Mouse (Mus musculus) thymus, postnatal 25 days (tissue): ENCODE results near the gene Psmg4.
A peak's percentile ranks its signal among the peaks of the same experiment; 100 is the strongest.

Experiments
- DNase-seq: peaks from one replicate; pipeline ENCODE4 v3.0.0; 2022

The Psmg4 gene

DNA sequence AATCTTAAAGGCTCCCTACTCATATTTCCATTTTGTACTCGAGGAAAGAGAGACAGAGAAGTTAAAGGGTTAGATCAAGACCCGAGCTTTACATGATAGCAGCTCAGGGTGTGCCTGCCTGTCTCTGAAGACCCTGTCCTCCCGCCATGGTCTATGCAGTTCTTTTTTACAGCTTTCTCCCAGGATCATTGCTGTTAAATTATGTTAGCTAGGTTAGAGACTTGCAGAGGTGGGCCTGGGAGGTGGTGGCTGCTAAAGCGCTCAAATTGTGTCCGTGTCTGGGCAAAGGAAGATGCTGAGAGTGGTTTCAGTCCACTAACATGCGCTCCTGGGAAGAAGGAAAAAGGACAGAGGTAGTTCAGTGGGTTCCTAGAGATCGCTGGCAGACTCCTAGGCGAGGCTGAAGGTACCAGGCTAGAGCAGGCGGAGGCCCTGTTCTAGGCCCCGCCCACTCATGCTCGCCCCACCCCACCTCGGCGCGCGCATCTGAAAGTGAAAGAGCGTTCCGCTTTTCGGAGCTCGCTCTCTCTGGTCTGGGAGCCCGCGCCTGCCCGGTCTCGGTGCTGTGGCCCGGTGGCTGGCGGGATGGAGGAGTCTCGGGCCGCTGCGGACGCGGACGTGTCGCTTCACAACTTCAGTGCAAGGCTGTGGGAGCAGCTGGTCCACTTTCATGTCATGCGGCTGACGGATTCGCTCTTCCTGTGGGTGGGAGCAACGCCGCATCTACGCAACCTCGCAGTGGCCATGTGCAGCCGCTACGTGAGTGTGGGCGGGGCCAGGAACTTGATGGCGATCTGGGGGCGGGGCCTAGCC is at the start of gene Psmg4:
Psmg4 (plus strand) TSS at position 474 of the 813 bp plus-strand sequence.
- peak; percentile 96 for DNase-seq

DNA sequence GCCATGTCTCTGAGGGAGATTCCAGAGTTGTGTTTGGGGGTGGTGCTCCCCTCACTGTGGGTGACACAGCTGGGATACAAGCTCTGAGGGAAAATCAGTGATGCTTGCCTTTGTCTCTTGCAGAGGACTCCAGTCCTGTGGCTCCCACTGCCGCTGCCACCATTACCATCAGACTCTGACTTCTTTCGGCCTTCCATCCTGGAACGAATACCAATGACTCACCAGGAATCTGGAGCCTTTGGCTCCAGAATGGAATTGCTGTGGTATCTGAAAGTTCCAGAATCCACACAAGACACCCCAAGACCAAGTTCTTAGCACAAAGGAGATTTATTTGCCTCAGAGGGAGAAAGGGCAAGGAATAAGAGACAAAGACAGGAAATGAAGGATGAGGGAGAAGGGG is 49.7 kb upstream of the Psmg4 start:
- DNase-seq = no peak

DNA sequence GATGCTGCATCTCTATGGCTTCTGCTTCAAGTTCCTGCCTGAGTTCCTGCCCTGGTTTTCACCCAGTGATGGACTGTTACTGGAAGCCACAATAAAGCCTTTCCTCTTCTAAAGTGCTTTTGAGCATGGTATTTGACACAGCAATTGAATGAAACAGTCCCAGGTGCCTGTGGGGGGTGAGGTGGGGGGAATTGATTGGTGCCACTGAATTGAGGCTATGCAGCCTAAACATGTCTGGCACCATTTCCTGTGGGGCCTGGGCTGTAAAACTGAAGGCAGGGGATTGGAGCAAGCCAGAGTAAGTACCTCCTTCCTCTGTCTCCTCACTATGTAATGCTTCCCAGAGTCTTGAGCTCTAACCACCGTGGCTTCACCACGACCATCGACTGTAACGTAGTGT is 48.1 kb upstream of the Psmg4 start:
- peak; percentile 51 for DNase-seq

DNA sequence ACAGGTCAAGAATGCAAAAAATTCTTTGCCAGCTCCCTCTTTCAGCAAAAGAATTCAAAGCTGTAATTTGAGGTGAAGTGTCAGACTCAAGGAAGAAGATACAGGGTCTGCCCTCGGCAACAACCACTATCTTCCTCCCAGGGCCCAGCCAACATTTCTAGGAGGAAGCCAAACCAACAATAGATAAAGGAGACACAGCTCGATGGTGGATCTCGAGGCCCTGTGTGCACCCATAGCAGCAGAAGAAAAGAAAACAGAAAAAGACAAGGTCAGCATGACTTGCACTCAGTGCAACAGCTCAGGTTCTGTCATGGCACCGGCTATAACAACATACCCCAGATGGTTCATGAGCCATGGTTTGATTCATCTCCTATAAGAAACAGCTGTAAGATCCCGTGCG is 46.3 kb upstream of the Psmg4 start:
- DNase-seq = no peak

DNA sequence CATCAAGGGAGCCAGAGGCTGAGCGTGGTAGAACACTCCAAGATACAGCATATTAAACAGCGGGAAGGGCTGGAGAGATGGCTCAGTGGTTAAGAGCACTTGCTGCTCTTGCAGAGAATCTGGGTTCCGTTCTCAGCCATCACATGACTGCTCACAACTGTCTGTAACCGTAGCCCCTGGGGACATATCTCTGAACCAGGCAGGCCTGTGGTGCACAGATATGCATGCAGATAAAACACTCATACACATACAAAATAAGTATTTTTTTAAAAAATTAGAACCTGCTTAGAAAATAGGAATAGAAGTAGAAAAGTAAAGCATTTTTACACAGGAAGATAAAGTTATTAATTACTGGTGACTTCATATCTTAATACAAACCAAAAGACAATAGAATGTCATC is 43.9 kb upstream of the Psmg4 start:
- no peak for DNase-seq

DNA sequence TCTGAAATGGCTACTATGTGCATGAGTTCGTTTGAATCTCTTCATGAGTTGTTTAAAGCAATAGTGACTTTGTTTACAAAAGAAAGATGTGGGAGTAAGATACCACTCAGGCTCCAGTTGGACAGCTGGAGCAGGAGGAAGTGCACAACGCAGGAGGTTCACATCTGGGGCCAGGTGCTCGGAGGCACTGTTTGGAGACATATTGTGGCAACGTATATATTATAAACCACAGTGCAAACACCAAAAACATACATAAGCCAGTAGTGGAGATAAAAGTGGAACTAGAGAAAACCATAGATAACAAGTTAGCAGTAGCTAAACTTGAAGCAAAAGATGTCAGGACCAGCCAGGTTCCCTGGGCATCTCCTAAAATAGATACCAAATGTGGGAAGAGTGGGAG is 43.4 kb upstream of the Psmg4 start:
- peak; percentile 50 for DNase-seq

DNA sequence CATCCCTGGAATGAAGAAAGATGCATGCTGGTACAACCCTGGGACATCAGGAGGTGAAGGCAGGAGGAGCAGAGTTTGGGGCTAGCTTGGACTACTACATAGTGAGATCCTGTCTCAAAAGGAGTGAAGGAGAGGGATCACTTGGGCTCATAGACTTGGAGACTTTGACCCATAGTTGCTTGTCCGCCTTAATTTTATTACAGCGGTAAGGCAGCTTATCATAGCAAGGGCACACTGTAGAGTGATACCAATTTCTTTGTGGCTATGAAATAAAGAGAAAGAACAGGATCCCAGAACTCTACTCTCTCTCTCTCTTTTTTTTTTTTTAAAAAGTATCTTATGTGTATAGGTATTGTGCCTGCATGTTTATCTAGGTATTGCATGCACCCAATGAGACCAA is 42.2 kb upstream of the Psmg4 start:
- DNase-seq = no peak

DNA sequence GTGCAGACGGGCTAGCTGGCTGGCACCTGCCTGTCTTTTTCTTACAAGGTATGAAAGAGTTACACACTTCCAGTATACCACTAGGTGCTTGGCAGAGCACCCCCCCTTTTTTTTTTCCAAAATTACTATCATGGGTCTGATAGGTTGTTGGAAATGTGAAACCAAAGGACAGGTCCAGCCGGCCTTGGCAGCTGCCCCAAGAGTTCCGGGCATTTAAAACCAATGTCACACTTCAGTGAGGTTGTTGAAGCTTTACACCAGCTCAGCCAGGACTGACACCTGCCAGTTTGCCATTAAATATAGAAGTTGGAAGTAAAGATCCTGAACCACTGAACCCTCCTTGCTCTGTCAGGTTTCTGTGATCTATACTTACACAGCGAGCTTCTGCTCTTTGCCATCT is 37.1 kb upstream of the Psmg4 start:
- no peak for DNase-seq

DNA sequence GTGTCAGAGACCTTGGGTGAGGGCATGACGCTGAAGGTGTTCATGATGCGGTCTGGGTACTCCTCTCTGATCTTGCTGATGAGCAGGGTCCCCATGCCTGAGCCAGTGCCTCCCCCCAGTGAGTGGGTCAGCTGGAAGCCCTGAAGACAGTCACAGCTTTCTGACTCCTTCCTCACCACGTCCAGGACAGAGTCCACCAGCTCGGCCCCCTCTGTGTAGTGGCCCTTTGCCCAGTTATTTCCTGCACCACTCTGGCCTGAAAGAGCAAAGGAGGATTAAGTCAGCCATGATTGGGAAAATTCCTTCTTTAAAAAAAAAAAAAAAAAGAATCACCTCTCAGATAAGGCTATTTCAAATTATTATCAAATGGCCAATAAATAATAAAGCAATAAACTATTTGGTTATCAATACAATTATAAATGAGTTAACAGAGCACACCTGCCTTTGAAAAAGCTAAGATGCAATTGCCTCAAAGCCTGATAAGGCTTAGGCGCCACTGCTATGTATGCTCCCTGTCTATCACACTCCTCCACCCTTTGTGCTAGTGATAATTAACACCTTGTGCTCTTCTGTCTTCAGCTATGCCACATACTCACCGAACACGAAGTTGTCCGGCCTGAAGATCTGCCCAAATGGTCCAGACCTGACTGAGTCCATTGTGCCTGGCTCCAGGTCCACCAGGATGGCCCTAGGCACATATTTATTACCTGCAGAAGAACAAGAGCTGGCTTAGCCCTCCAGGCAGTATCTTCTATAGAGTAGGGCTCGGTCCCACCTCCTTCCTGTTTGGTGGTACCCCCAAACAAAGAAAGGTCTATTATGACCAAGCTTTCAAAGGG is 34.3 kb upstream of the Psmg4 start:
- no peak for DNase-seq

DNA sequence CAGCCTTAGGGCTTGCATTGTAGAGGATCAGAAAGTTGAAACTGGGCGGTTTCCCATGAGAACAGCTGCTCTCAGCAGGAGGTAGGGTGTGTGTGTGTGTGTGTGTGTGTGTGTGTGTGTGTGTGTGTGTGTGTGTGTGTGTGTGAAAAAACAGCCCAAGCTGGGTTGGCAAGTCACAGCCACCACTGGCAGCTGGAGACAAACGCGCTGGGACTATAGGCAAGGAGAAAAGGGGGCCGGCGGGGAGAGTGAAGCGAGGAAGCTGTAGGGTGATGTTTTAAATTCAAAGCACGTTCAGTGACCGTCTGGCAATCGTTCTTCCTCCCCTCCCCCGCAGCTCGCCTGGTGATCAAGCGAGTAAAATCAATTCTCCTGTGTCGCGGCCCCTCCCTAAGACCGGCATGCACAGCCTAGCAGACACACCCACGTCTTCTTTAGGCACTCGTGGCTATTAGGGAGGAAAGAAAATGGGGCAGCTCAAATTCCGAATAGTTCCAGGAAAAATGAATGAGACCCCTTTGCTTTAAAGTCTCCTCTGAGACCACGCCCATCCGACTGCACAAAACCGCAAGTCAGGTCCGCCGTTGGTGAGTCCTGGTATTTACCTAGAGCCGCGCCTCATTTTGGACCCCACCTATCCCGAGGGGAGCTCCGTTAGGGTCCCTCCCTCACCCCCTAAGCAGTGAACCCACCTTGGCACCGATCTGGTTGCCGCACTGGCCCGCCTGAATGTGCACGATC is 33.1 kb upstream of the Psmg4 start:
- peak; percentile 43 for DNase-seq

DNA sequence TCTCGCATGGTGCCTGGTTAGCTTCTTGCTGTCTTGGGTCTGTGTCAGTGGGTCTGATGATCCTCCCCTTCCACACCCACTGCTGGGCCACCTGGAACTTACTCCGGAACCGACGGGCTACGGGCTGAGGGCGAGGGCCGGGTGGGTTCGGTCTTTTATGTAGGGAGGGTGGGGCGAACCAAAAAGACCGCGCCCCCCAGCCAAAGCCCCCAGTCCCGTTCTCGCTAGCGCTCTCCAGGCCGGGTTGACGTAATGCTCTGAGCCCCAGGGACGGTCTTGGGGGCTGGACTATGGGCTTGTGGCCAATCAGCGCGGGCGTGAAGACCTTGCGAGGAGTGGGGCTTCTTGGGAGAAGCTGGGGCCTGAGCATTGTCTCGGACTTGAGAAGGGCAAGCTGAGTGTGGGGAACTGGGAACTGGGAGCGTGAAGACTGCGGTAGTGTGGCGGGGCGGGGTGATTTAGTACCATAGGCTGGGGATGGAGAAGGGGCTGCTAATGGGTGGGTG is 32.5 kb upstream of the Psmg4 start, which contains the start of gene Tubb2b:
Tubb2b (minus strand) TSS at position 241 of the 506 bp plus-strand sequence.
- peak; percentile 70 for DNase-seq

DNA sequence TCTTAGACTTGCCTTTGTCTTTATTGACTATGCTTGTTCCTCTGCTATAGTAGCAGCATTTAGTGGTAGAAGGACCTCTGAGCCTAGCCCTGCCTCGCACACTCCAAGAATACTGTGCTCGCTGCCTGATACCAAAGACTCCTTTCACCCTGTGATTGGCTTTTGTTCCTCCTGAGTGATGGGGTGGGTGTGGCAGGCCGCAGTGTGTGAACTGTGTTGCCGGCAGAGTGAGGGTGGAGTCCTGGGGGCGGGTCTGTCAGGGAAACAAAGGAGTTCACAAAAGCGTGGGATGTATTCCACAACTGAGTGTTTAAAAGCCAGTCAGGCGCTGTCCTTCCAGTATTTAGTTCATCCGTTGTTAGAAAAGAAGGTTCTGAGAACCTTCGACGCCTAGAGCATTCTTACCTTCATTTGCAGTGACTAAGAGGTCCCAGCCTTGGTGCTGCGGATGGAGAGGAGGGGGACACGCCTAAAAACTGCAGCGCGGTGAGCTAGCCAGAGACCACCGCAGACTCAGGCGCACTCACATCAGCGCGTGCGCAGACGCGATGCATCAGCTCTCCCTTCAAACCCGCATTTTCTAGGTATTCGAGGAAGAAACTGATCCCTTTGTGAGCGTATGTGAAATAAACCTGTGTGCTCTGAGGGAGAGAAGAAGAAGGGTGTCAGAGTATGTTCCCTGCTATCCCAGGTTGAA is 31.6 kb upstream of the Psmg4 start:
- DNase-seq = peak; percentile 71

DNA sequence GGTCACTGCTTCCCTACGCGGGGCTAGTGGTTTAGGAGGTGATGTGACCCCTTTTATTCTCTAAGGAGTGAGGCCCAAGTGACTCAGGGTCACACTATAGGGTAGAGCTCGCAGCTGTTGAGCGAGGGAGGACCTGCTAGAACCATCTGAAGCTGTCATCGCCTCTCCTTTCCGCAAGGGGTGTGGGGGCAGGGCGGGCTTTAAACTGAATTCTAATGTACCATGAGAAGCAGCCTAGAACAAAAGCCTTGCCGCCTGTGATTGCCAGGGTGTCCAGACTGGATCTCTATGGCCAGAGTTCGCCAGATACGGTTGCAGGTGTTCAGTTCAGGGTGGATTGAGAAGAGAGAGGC is 31.1 kb upstream of the Psmg4 start:
- DNase-seq = peak; percentile 76

DNA sequence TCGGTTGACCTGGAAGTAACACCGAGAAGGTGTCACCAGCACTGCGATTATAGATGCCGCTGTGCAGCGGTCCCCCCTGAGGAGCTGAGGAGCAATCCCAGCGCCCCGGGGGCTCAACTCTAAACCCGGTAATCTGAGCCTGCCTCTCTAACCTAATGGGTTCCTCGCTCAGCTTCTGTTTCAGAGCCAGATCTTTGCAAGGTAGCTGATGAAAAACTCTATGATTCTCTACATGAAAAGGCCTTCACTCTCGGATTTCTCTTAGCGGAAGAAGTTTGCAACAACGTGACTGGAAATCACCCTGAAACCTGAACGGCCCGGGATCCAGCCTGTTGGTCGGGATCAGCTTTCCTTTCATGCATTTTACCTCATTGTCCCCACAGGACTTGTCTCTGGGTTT is 30.5 kb upstream of the Psmg4 start:
- no peak for DNase-seq

DNA sequence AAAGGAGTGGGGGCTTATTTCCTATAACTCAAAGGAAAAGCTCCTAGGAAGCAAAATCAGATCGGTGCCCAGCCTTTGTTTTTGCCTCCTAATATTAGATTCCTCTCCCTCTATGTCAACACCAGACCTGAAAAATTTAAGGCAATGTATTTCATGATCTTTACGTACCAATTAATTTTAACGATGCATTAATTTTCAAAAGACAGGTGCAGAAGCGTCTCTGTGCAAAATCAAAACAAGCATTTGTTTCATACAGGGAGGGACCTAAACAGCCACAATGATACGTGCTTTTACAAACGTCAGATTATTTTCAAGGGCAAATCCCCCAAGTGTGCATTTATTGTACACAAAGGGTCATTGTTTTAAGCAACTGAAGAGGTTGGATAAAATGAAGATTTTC is 29.9 kb upstream of the Psmg4 start:
- no peak for DNase-seq

DNA sequence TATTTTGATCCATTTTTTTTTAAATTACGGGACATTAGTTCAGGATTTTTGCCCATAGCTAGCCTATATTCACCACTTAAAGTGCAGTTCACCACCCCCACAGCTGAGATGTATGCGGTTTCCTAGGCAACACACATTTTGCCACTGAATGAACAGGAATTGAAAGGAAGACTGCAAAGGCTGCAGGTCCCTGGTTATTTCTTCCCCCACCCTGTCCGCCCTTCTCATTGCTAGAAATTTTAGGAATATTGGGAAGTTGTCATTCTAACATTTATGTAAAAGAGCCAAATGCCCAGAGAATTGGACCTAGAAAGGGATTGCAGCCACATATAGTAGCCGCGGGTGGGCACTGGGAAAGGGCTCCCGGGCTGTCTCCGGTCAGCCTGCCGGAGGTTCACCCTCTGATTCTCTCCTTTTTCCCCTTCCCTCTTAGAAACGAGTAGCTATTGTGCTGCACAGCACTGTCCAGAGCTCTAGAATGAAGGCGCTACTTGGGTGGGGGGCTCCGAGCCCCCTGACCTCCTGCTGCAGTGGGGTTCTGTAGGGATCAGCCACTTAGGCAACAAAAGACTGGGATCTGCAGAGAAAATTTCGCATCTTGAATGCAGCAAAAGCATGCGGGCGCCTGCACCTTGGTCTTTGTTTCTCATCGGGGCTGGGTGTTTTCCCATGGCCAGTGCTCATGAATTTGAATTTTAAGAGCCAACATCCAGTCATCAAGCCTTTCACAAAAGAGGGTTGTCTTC is 29.3 kb upstream of the Psmg4 start:
- DNase-seq = no peak

DNA sequence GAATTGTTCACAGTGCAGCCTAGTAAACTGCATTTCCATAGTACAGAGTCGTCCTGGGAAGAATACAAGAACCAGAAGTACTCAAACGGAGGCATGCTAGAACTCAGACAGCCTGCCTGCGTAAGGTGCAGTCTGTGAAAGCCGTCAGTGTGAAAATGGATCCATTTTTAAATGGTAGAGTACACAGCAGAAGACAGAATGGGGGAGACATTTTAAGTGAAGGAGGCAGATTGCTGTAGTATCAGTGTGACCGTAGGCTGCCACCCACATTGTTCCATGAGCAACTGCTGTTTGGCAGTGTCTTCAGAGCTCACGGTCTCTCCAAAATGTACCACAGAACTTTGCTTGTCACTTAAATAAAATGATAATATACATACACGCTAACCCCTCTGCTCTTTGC is 28.5 kb upstream of the Psmg4 start:
- no peak for DNase-seq

DNA sequence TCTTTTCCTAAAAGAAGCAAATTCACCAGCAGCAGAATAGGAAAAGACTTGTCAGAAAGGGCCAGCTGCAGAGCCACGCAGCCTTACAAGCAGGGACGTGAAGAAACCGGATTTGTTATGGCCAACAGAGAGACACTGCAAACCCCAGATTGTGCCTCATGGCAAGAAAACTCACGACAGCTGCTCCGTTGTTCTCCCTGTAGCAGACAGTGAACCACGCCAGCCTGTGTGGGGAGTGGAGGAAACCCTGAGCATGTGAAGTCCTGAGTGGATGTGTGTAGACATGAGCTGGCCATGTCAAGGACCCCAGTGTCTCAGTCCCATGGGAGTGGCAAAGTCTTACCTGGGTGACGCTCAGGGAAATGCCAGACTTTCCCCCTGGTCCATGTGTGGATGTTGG is 26.2 kb upstream of the Psmg4 start:
- no peak for DNase-seq

DNA sequence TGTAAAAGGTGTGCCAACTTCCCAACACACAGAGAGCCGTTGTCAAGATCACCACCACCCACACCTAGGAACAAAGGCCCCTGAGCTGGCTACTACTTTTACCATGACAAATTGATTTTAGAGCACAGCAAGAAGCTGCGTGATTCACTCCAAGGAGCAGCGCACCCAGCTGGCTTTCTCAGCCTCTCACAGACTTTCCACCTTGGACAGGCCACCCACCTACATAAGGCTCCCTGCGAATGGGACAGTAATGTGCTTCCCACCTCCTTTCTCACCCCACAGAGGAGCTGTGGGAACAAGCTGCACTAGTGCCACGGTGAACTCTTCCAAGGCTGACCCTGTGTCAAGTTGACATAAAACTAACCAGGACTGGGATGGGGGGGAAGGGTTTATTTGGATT is 19.4 kb upstream of the Psmg4 start:
- no peak for DNase-seq

DNA sequence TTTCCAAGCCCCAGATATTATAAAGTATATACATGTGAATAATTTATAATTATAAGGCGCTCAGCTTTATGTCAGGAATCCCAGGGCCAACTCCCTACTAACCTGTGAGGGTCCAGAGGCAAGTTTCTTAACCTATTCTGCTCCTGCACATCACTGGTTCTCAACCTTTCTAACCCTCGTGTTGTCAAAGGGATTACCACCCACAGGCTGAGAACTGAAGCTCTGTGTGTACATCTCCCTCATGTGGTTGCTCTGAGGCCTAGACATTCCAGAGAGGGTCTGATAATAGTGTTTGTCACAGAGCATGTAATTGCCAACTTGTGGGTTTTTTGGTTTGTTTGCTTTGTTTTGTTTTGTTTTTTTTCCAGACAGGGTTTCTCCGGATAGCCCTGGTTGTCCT is 15.8 kb upstream of the Psmg4 start:
- DNase-seq = peak; percentile 15

DNA sequence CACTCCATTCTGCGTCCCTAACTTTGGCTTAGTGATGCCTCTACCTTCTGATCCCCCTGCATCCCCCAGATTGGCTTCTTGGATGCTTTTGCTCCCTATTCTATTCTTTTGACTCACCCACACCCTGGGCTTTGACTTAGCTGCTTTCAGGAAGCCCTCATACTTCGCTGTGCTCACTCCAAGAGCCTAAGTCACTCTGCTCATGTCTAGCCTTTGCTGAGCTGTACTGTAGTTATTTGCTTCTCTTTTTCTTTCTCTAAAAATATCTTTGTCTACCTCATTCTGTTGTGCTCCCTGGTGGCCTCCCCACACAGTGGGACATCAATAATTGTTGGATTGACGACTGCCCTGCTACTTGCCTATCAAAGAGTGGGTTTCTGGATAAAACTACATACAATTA is 14.6 kb upstream of the Psmg4 start:
- DNase-seq = no peak
